In genomic region chr2:139717772-139718171, GRCm38 (mm10) we compare ENCODE assay signal across 16 mouse cellular contexts. TPM values are rescaled to one million over a fixed set of nuclear protein-coding genes. Genes with fewer than 3 reads are reported as not detected.
"Had no signal": no experiment of that assay in that cellular context is flagged by ENCODE, and none has a peak within 500 bp of the region (broad histone marks: within the 10 kb centered on the region; RNA-seq: fewer than 3 reads in every experiment).

No protein-coding gene starts in this region.

- H3K9me3 ChIP-seq: kidney, embryonic 15.5 days; liver, embryonic 13.5 days; megakaryocyte, embryonic 14.5 days had no signal

- H3K4me3 ChIP-seq: kidney, embryonic 15.5 days; left cerebral cortex, adult 2 months; liver, embryonic 13.5 days; megakaryocyte, embryonic 14.5 days; midbrain, embryonic 10.5 days; midbrain, embryonic 13.5 days had no signal

- H3K9ac ChIP-seq: kidney, embryonic 15.5 days; liver, embryonic 13.5 days; midbrain, embryonic 13.5 days had no signal

- H3K4me2 ChIP-seq: kidney, embryonic 15.5 days; liver, embryonic 13.5 days; midbrain, embryonic 13.5 days had no signal

- H3K4me1 ChIP-seq: liver, embryonic 13.5 days; megakaryocyte, embryonic 14.5 days; midbrain, embryonic 10.5 days; midbrain, embryonic 13.5 days had no signal

- H3K27ac ChIP-seq: kidney, embryonic 15.5 days; left cerebral cortex, adult 2 months; liver, embryonic 13.5 days; midbrain, embryonic 10.5 days; midbrain, embryonic 13.5 days; stomach, postnatal 0 days had no signal

- DNase-seq: kidney, adult 8-10 months; kidney, postnatal 10 days; kidney, postnatal 36 days; layer of hippocampus, postnatal 36 days; liver, embryonic 13.5 days; lung, adult 2 months; thymus, adult 2 months; thymus, postnatal 25 days had no signal

- H3K27me3 ChIP-seq: kidney, embryonic 15.5 days; liver, embryonic 13.5 days; megakaryocyte, embryonic 14.5 days; midbrain, embryonic 13.5 days had no signal

- ATAC-seq: midbrain, embryonic 13.5 days had no signal

- H3K36me3 ChIP-seq: kidney, embryonic 15.5 days; liver, embryonic 13.5 days; midbrain, embryonic 10.5 days; midbrain, embryonic 13.5 days had no signal

RNA-seq across cellular contexts. Expression of gene Ism1, which starts 39.8 kb away (rescaled TPM):
- total RNA-seq: liver, adult 2 months had no signal
- polyA plus RNA-seq: liver, embryonic 13.5 days; liver, embryonic 16.5 days had no signal
